Mouse (Mus musculus) limb, embryonic 14.5 days (tissue): Measurements from ENCODE around the gene Arid5a. TPM values are rescaled to one million over a fixed set of nuclear protein-coding genes. Genes with fewer than 3 reads are reported as not detected.

ENCODE experiments used
- ATAC-seq: fragments of 200-750 bp; cut with Nextera tagmentation; 2 replicates; pipeline ENCODE4 v1.8.0; 2017; ENCODE audit warnings: low read depth, moderate number of reproducible peaks, moderate TSS enrichment; ENCODE audit not compliant: low FRiP score
- DNase-seq: peaks from one replicate; pipeline ENCODE4 v3.0.0-alpha.2; 2015; ENCODE audit warnings: low spot score
- H3K27ac ChIP-seq: fragments of 300-500 bp; sonication (generic); replicated peaks from 2 replicates; pipeline ENCODE4 v1.5.1; 2014; ENCODE audit warnings: low read depth, mild to moderate bottlenecking, low read length, moderate library complexity, mixed read lengths
- H3K27me3 ChIP-seq: fragments of 300-500 bp; sonication (generic); 2 replicates; pipeline ENCODE4 v1.6.1; 2014; ENCODE audit warnings: low read length, mixed read lengths; ENCODE audit not compliant: control insufficient read depth, insufficient read depth
- H3K36me3 ChIP-seq: fragments of 300-500 bp; sonication (generic); 2 replicates; pipeline ENCODE4 v1.6.1; 2014; ENCODE audit warnings: mild to moderate bottlenecking, low read length, moderate library complexity, mixed read lengths; ENCODE audit not compliant: control insufficient read depth, insufficient read depth
- H3K4me1 ChIP-seq: fragments of 300-500 bp; sonication (generic); 2 replicates; pipeline ENCODE4 v1.6.1; 2014; ENCODE audit warnings: antibody characterized with exemption, low read length, mixed read lengths; ENCODE audit not compliant: control insufficient read depth, insufficient read depth
- H3K4me2 ChIP-seq: fragments of 300-500 bp; sonication (generic); replicated peaks from 2 replicates; pipeline ENCODE4 v1.6.1; 2014; ENCODE audit warnings: low read depth, mild to moderate bottlenecking, low read length, moderate library complexity; ENCODE audit not compliant: severe bottlenecking
- H3K4me3 ChIP-seq: fragments of 300-500 bp; sonication (generic); replicated peaks from 2 replicates; pipeline ENCODE4 v1.5.1; 2014; ENCODE audit warnings: low read length
- H3K9ac ChIP-seq: fragments of 300-500 bp; sonication (generic); 2 replicates; pipeline ENCODE4 v1.6.1; 2014; ENCODE audit warnings: mild to moderate bottlenecking, low read depth, low read length, moderate library complexity; ENCODE audit not compliant: severe bottlenecking
- H3K9me3 ChIP-seq: fragments of 300-500 bp; sonication (generic); 2 replicates; pipeline ENCODE4 v1.6.1; 2016; ENCODE audit warnings: low read length; ENCODE audit not compliant: control insufficient read depth
- POLR2A ChIP-seq: fragments of 200-500 bp; IDR thresholded peaks from 2 replicates; pipeline ENCODE4 v1.8.0; 2012; ENCODE audit warnings: inconsistent platforms, mild to moderate bottlenecking, moderate library complexity, borderline replicate concordance; ENCODE audit not compliant: insufficient read depth, insufficient read length; ENCODE audit errors: extremely low read depth
- WGBS: fragments of 180-500 bp; shearing (Covaris S2); extraction: QIAGEN DNeasy Blood & Tissue Kit; methylation state at CpG from one replicate; pipeline ENCODE4 v1.1.7; 2014; 5-methylcytosine and 5-hydroxymethylcytosine counted together
- polyA plus RNA-seq, 2 experiments: library from polyadenylated mRNA; depleted of rRNA in 1 of 2; stranded (reverse) in 1 of 2; unstranded in 1 of 2; fragments of >200 nt; fragmentation: Nextera tagmentation in 1 of 2; extraction: Ambion mirVana in 1 of 2; gene quantifications; 2 replicates each; pipeline versions ENCODE4 v1.2.1 to v1.2.3; 2012 to 2014

Arid5a gene
- polyA plus RNA-seq, 2 experiments: 7.1 to 9.6 TPM

DNA sequence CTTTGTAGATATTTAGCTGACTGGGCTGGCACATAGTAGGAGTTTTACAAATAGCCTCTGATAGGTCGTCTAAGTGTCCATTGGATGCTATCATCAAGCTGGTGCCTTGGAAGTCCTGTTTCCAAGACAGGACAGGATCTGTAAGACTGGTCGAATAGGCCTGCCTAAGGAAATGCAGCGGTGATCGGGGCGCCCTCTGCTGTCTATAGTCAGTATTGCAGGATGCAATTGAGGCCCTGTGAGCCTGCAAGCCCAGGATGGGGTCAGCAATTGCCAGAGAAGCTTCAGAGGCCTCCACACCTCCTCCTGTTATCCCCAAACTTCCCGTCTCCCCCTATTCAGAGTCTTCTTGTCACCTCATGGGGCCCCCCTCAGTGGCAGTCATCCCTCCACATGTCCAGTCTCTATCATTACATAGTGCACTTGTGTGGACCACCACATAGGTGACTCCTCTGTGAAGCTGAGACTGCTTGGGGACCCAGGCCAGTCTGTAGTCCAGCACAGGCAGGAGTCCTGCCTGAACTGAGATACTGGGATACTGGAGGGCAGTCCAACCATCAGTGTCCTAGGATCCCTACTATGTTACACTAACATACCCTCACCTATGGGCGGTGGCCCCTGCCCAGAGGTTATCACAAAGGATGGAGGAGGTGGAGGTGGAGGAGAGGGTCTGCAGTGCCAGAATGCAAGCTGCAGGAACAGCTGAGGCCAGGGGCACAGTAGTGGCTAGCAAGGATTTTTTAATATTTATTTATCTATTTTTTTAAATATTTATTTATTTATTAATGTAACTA is 30.1 kb upstream of the Arid5a start:
- no peak for TF ChIP-seq POLR2A
- Histone ChIP-seq H3K4me1 (peaks cover 6% of the 10 kb centered on the region), H3K9me3 (no peaks in the 10 kb centered on the region), H3K4me3 (no peak overlapping the region), H3K36me3 (no peaks in the 10 kb centered on the region), H3K9ac (no peak overlapping the region), H3K4me2 (no peak overlapping the region), H3K27me3 (no peaks in the 10 kb centered on the region), H3K27ac (no peak overlapping the region)
- DNase-seq: peak; percentile 60
- ATAC-seq: no peak
- 21% methylated on average over 7 of the region's 7 CpGs for WGBS

DNA sequence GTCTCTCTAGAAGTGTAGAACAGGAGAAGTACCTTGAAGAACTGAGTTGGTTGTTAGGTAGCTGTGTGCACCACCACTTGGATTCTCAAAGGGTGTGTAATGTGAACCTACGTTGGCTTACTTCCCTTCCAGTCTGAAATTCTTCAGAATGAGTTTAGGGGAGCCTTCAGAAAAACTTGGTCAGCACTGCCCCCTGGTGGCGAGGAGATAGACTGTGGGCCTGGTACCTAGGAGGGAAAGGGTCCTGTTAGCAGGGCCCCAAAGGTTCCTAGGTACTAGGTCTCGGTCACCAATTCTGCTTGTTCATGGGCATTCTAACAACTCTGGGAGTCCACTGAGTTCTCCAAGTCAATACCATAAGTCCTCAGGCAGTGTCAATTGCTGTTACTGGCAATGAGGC is 28.3 kb upstream of the Arid5a start:
- WGBS: 17% methylated on average over 3 of the region's 3 CpGs

DNA sequence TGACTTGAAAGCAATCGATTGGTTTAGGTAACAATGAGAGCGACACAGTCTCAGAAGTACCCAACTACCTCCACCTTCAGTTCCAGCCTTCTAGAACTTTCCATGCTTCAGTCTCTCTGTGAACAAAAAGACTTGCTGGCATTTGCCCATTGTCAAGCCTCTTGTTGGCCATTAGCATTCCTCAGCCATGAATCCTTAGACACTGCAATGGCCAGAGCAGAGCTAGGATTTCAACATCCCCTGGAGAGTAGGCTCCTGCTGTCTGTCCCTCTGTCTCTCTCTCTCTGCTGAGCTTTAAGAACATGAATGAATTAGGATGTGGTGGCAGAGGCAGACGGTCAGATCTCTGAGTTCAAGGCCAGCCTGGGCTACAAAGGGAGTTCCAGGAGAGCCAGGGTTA is 26.6 kb upstream of the Arid5a start:
- no peak overlapping the region for H3K9ac ChIP-seq
- no peaks in the 10 kb centered on the region for H3K27me3 ChIP-seq
- no peaks in the 10 kb centered on the region for H3K36me3 ChIP-seq
- H3K4me1 ChIP-seq: no peaks in the 10 kb centered on the region
- WGBS: 85% methylated on average over 3 of the region's 3 CpGs
- no peaks in the 10 kb centered on the region for H3K9me3 ChIP-seq
- no peak overlapping the region for H3K27ac ChIP-seq
- ATAC-seq (no peak), DNase-seq (no peak)
- no peak for TF ChIP-seq POLR2A
- no peak overlapping the region for H3K4me3 ChIP-seq
- no peak overlapping the region for H3K4me2 ChIP-seq

More for the DNA sequence above, 28.3 kb upstream of the Arid5a start:
- TF ChIP-seq POLR2A: no peak
- H3K27me3 ChIP-seq: no peaks in the 10 kb centered on the region
- ATAC-seq (peak; percentile 50; the same call in 1 of the 2 replicates), DNase-seq (peak; percentile 72)
- no peaks in the 10 kb centered on the region for H3K4me1 ChIP-seq
- H3K27ac ChIP-seq: no peak overlapping the region
- H3K36me3 ChIP-seq: no peaks in the 10 kb centered on the region
- H3K9ac ChIP-seq: no peak overlapping the region
- no peak overlapping the region for H3K4me2 ChIP-seq
- H3K4me3 ChIP-seq: no peak overlapping the region
- no peaks in the 10 kb centered on the region for H3K9me3 ChIP-seq

DNA sequence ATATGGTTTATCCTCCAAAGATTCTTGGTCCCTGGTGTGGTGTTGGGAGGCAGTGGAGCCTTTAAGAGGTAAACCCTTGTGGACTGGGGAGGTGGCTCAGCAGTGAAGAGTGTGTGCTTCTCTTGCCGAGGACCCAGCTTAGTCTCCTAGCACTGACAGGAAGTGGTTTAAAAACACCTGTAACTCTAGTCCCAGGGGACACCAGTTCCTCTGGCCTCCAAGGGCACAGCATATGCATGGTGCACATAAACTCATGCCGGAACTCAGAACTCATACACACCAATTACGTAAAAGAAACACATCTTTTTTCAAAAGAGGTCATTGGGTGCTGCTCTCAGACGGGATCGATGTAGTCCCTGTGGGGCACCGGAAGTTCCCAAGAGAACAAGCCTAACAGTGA is 25.7 kb upstream of the Arid5a start:
- TF ChIP-seq POLR2A: no peak
- Histone ChIP-seq H3K27me3 (no peaks in the 10 kb centered on the region), H3K36me3 (no peaks in the 10 kb centered on the region), H3K4me3 (no peak overlapping the region), H3K4me1 (no peaks in the 10 kb centered on the region), H3K9ac (no peak overlapping the region), H3K9me3 (no peaks in the 10 kb centered on the region), H3K27ac (no peak overlapping the region), H3K4me2 (no peak overlapping the region)
- 86% methylated on average over 6 of the region's 6 CpGs for WGBS
- no peak for DNase-seq
- ATAC-seq: no peak

DNA sequence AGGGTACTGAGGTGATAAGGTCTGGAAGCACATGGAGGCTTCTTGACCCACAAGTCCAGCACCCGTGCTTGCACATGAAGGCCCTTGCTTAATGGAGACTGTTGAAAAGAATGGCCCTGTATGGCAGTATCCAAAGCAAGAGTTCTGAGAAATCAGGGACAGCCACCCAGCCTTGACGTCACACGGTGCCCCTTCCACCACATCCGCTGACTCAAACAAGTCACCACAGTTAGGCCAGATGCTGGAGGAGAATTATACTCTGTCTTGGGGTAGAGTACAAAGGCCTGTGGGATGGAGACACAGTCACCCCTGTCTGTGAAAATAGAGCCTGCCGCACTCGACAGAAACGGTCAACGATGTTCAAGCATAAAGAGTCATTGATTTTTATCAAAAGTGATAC is 14.1 kb upstream of the Arid5a start:
- Histone ChIP-seq H3K27me3 (no peaks in the 10 kb centered on the region), H3K27ac (no peak overlapping the region), H3K4me2 (no peak overlapping the region), H3K9ac (no peak overlapping the region), H3K9me3 (no peaks in the 10 kb centered on the region), H3K4me3 (no peak overlapping the region), H3K36me3 (no peaks in the 10 kb centered on the region), H3K4me1 (no peaks in the 10 kb centered on the region)
- TF ChIP-seq POLR2A: no peak
- WGBS: 85% methylated on average over 8 of the region's 8 CpGs
- no peak for DNase-seq
- ATAC-seq: no peak

DNA sequence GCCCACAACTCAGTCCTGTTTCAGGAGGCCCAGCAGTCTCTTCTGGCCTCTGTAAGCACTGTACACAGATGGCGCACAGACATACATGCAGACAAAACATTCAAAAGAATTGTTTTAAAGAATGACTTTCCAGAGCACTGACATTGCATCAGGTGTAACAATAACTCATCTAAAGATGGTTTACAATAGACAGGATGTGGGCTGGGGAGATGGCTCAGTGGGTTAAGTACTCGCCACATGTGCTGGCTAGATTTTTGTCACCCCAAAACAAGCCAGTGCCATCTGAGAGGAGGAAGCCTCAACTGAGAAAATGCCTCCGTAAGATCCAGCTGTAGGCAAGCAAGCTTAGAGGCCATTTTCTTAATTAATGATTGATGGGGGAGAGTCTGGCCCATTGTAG is 13.1 kb upstream of the Arid5a start:
- Histone ChIP-seq H3K36me3 (no peaks in the 10 kb centered on the region), H3K4me1 (no peaks in the 10 kb centered on the region), H3K27ac (no peak overlapping the region), H3K4me2 (no peak overlapping the region), H3K9ac (no peak overlapping the region), H3K4me3 (no peak overlapping the region), H3K9me3 (no peaks in the 10 kb centered on the region), H3K27me3 (no peaks in the 10 kb centered on the region)
- TF ChIP-seq POLR2A: no peak
- WGBS: 78% methylated on average over 3 of the region's 3 CpGs
- ATAC-seq (no peak), DNase-seq (no peak)
